Mouse (Mus musculus) midbrain, postnatal 0 days (tissue): ENCODE results near the gene Ctsq. TPM values are rescaled to one million over a fixed set of nuclear protein-coding genes. Genes with fewer than 3 reads are reported as not detected.
"Not testable (repeated sequence)": the region's sequence is repeated elsewhere in the genome, so short reads cannot be mapped to it uniquely, and the experiment has no call there.

Source experiments
- ATAC-seq: fragments of 200-750 bp; cut with Nextera tagmentation; 2 replicates; pipeline ENCODE4 v1.8.0; 2017; ENCODE audit warnings: moderate number of reproducible peaks, mild to moderate bottlenecking, moderate TSS enrichment, moderate library complexity; ENCODE audit not compliant: low FRiP score
- DNase-seq: peaks from one replicate; pipeline ENCODE4 v3.0.0-alpha.2; 2015; ENCODE audit warnings: low spot score
- H3K27ac ChIP-seq: fragments of 300-500 bp; sonication (generic); 2 replicates; pipeline ENCODE4 v1.5.1; 2014; ENCODE audit warnings: low read depth, mild to moderate bottlenecking, low read length, mixed read lengths
- H3K27me3 ChIP-seq: fragments of 300-500 bp; sonication (generic); 2 replicates; pipeline ENCODE4 v1.6.1; 2014; ENCODE audit warnings: low read length, control low read depth, mixed read lengths; ENCODE audit not compliant: insufficient read depth
- H3K36me3 ChIP-seq: fragments of 300-500 bp; sonication (generic); 2 replicates; pipeline ENCODE4 v1.6.1; 2014; ENCODE audit warnings: low read length, control low read depth, mixed read lengths; ENCODE audit not compliant: insufficient read depth
- H3K4me1 ChIP-seq: fragments of 300-500 bp; sonication (generic); 2 replicates; pipeline ENCODE4 v1.6.1; 2014; ENCODE audit warnings: mild to moderate bottlenecking, control low read depth, antibody characterized with exemption, low read length, mixed read lengths; ENCODE audit not compliant: insufficient read depth
- H3K4me2 ChIP-seq: fragments of 300-500 bp; sonication (generic); 2 replicates; pipeline ENCODE4 v1.6.1; 2014; ENCODE audit warnings: low read depth, mild to moderate bottlenecking, low read length, mixed read lengths; ENCODE audit not compliant: poor library complexity, severe bottlenecking
- H3K4me3 ChIP-seq: fragments of 300-500 bp; sonication (generic); 2 replicates; pipeline ENCODE4 v1.5.1; 2014; ENCODE audit warnings: low read depth, mild to moderate bottlenecking, low read length, moderate library complexity
- H3K9ac ChIP-seq: fragments of 300-500 bp; sonication (generic); replicated peaks from 2 replicates; pipeline ENCODE4 v1.6.1; 2014; ENCODE audit warnings: mild to moderate bottlenecking, low read length, moderate library complexity, mixed read lengths; ENCODE audit not compliant: poor library complexity, severe bottlenecking
- H3K9me3 ChIP-seq: fragments of 300-500 bp; sonication (generic); 2 replicates; pipeline ENCODE4 v1.6.1; 2016; ENCODE audit warnings: low read length, control low read depth
- CTCF ChIP-seq: IDR thresholded peaks from 2 replicates; pipeline ENCODE4 v1.5.1; 2016; ENCODE audit warnings: antibody characterized with exemption, mild to moderate bottlenecking
- WGBS: fragments of 180-500 bp; shearing (Covaris S2); extraction: QIAGEN DNeasy Blood & Tissue Kit; methylation state at CpG from one replicate; pipeline ENCODE4 v1.1.7; 2014; 5-methylcytosine and 5-hydroxymethylcytosine counted together
- polyA plus RNA-seq: library from polyadenylated mRNA; unstranded; fragments of >200 nt; fragmentation: Nextera tagmentation; extraction: Ambion mirVana; gene quantifications from 2 replicates; pipeline ENCODE4 v1.2.1, GENCODE M21; 2015
- total RNA-seq: library from RNA; depleted of rRNA; stranded (reverse); fragments of >200 nt; gene quantifications from 2 replicates; pipeline ENCODE4 v1.2.3, GENCODE M21; 2014; rRNA removed

Gene Ctsq
- total RNA-seq (not detected in 2 replicates), polyA plus RNA-seq (not detected in 2 replicates)

- DNase-seq (no peak), ATAC-seq (no peak)
- Histone ChIP-seq H3K9me3 (peaks cover 22% of the 10 kb centered on the region), H3K4me2 (no peak within 1 kb of the TSS), H3K36me3 (no peaks in the 10 kb centered on the region), H3K4me3 (no peak within 1 kb of the TSS), H3K4me1 (no peaks in the 10 kb centered on the region), H3K27me3 (no peaks in the 10 kb centered on the region), H3K9ac (no peak within 1 kb of the TSS), H3K27ac (no peak within 1 kb of the TSS)
- TF ChIP-seq CTCF: no peak
- 52% methylated on average over 3 of the region's 3 CpGs for WGBS
Observed at GRCm38 (mm10) chr13:61040531-61040930, at the start of gene Ctsq. Ctsq (minus strand) TSS chr13:61040631.

DNA sequence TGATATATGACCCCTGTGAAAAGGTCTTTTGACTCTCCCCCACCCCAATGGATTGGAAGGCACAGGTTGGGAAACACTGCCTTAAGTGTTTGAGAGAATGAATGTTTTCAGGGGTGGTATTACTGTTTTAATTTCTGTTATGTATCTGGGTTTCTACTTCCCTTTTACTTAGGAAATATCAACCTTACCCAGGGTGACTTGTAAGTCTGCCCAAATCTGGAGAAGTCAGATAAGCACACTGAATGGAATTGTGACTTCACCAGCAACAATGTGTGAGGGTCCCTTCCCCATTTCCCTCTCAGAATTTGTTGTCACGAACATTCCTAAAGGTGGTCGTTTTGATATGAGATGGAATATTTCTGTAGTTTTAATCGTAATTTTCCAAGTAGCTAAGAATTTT is 17.6 kb downstream of the Ctsq start:
- no peaks in the 10 kb centered on the region for H3K27me3 ChIP-seq
- 80% methylated on average over 3 of the region's 3 CpGs for WGBS
- ATAC-seq (no peak), DNase-seq (no peak)
- no peaks in the 10 kb centered on the region for H3K36me3 ChIP-seq
- no peak overlapping the region for H3K9ac ChIP-seq
- H3K27ac ChIP-seq: no peak overlapping the region
- H3K9me3 ChIP-seq: peaks cover 26% of the 10 kb centered on the region
- TF ChIP-seq CTCF: no peak
- H3K4me3 ChIP-seq: no peak overlapping the region
- H3K4me1 ChIP-seq: no peaks in the 10 kb centered on the region
- no peak overlapping the region for H3K4me2 ChIP-seq

- no peak overlapping the region for H3K4me3 ChIP-seq
- H3K4me1 ChIP-seq: no peaks in the 10 kb centered on the region
- H3K9ac ChIP-seq: no peak overlapping the region
- no peak for DNase-seq
- no peak overlapping the region for H3K4me2 ChIP-seq
- H3K9me3 ChIP-seq: peaks cover 24% of the 10 kb centered on the region
- ATAC-seq: no peak
- H3K36me3 ChIP-seq: no peaks in the 10 kb centered on the region
- WGBS: 78% methylated on average over 5 of the region's 6 CpGs
- TF ChIP-seq CTCF: no peak
- H3K27ac ChIP-seq: no peak overlapping the region
- H3K27me3 ChIP-seq: no peaks in the 10 kb centered on the region
Observed at GRCm38 (mm10) chr13:61021844-61022243, 18.6 kb downstream of the Ctsq start.

GRCm38 (mm10) chr13:61010171-61010570 is 30.3 kb downstream of the Ctsq start:
- H3K4me3 ChIP-seq: no peak overlapping the region
- ATAC-seq: no peak
- no peak for TF ChIP-seq CTCF
- H3K9me3 ChIP-seq: peaks cover 15% of the 10 kb centered on the region
- no peak overlapping the region for H3K4me2 ChIP-seq
- H3K9ac ChIP-seq: no peak overlapping the region
- WGBS: 81% methylated on average over 4 of the region's 4 CpGs
- H3K36me3 ChIP-seq: no peaks in the 10 kb centered on the region
- H3K27ac ChIP-seq: no peak overlapping the region
- H3K4me1 ChIP-seq: no peaks in the 10 kb centered on the region
- no peak for DNase-seq
- H3K27me3 ChIP-seq: no peaks in the 10 kb centered on the region

DNA sequence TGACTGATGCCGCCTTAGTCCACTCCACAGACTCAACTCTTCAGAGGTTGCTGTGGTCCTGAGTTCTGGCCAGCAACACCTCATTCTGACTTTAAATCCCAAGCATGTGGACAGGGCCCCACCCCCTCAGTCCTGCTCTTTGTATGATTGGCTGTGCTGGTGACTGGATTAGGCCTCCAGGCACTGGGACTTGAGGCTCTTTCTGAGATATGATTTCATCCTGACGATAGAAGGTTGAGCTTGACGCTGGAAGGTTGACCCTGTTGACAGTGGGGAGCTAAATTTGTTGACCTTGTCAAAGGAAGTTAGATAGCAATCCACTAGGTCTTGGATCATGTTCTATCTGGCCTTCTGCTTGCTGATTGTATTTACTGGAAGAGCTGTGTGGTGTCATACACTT is 34.6 kb downstream of the Ctsq start, which contains the start of gene Ctsj:
Gene Ctsj (minus strand): TSS at position 101 of the 400 bp plus-strand sequence.
- no peaks in the 10 kb centered on the region for H3K4me1 ChIP-seq
- H3K4me2 ChIP-seq: no peak within 1 kb of the TSS
- no peaks in the 10 kb centered on the region for H3K36me3 ChIP-seq
- TF ChIP-seq CTCF: no peak
- no peak within 1 kb of the TSS for H3K4me3 ChIP-seq
- H3K9me3 ChIP-seq: peaks cover 6% of the 10 kb centered on the region
- no peak within 1 kb of the TSS for H3K9ac ChIP-seq
- DNase-seq: no peak
- 74% methylated on average over 3 of the region's 3 CpGs for WGBS
- no peak within 1 kb of the TSS for H3K27ac ChIP-seq
- H3K27me3 ChIP-seq: no peaks in the 10 kb centered on the region
- no peak for ATAC-seq

- Histone ChIP-seq H3K9ac (no peak overlapping the region), H3K27ac (no peak overlapping the region), H3K4me3 (no peak overlapping the region), H3K4me1 (no peaks in the 10 kb centered on the region), H3K27me3 (no peaks in the 10 kb centered on the region), H3K9me3 (peaks cover 7% of the 10 kb centered on the region), H3K4me2 (no peak overlapping the region), H3K36me3 (no peaks in the 10 kb centered on the region)
- DNase-seq (no peak), ATAC-seq (no peak)
- TF ChIP-seq CTCF: no peak
- 77% methylated on average over 2 of the region's 2 CpGs for WGBS
Observed at GRCm38 (mm10) chr13:60997600-60997999, 42.8 kb downstream of the Ctsq start.

- H3K36me3 ChIP-seq, H3K27me3 ChIP-seq, H3K9ac ChIP-seq, DNase-seq, H3K9me3 ChIP-seq, H3K4me3 ChIP-seq, H3K4me2 ChIP-seq, H3K27ac ChIP-seq, H3K4me1 ChIP-seq, ATAC-seq: not testable (repeated sequence)
- WGBS: 78% methylated on average over 4 of the region's 5 CpGs
Observed at GRCm38 (mm10) chr13:60986915-60987314, 53.5 kb downstream of the Ctsq start.

Other genes with a start within 250 kb of the Ctsq start
- not detected in 2 replicates for gene Ctsll3, start 237.8 kb downstream of the Ctsq start, total RNA-seq
- gene Ctsll3, start 237.8 kb downstream of the Ctsq start, polyA plus RNA-seq: not detected in 2 replicates
- 0.22 and 0.38 TPM in 2 replicates for gene 4930486L24Rik, start 176.2 kb downstream of the Ctsq start, total RNA-seq
- gene 4930486L24Rik, start 176.2 kb downstream of the Ctsq start, polyA plus RNA-seq: not detected in 2 replicates
- not detected in 2 replicates for gene Gm49392, start 143.7 kb downstream of the Ctsq start, total RNA-seq
- not detected in 2 replicates for gene Gm49392, start 143.7 kb downstream of the Ctsq start, polyA plus RNA-seq
- 2.0 and 3.2 TPM in 2 replicates for gene Ctla2b, start 143.2 kb downstream of the Ctsq start, total RNA-seq
- gene Ctla2b, start 143.2 kb downstream of the Ctsq start, polyA plus RNA-seq: 0.54 and 1.9 TPM in 2 replicates
- gene Tpbpb, start 135.8 kb downstream of the Ctsq start, total RNA-seq: not detected in 2 replicates
- gene Tpbpb, start 135.8 kb downstream of the Ctsq start, polyA plus RNA-seq: not detected in 2 replicates
- gene Gm49393, start 105.0 kb downstream of the Ctsq start, total RNA-seq: not detected in 2 replicates
- not detected in 2 replicates for gene Gm49393, start 105.0 kb downstream of the Ctsq start, polyA plus RNA-seq
- 6.0 and 10.1 TPM in 2 replicates for gene Gm49391, start 104.1 kb downstream of the Ctsq start, total RNA-seq
- gene Gm49391, start 104.1 kb downstream of the Ctsq start, polyA plus RNA-seq: 0.34 and 0.75 TPM in 2 replicates
- gene Ctla2a, start 104.0 kb downstream of the Ctsq start, total RNA-seq: 8.5 and 13.0 TPM in 2 replicates
- 32.0 and 39.9 TPM in 2 replicates for gene Ctla2a, start 104.0 kb downstream of the Ctsq start, polyA plus RNA-seq
- not detected in 2 replicates for gene Tpbpa, start 98.6 kb downstream of the Ctsq start, total RNA-seq
- gene Tpbpa, start 98.6 kb downstream of the Ctsq start, polyA plus RNA-seq: not detected in 2 replicates
- gene Ctsj, start 34.7 kb downstream of the Ctsq start, total RNA-seq: not detected in 2 replicates
- gene Ctsj, start 34.7 kb downstream of the Ctsq start, polyA plus RNA-seq: not detected in 2 replicates
- not detected in 2 replicates for gene Ctsr, start 123.6 kb upstream of the Ctsq start, total RNA-seq
- not detected in 2 replicates for gene Ctsr, start 123.6 kb upstream of the Ctsq start, polyA plus RNA-seq
- gene Cts6, start 162.8 kb upstream of the Ctsq start, total RNA-seq: not detected in 2 replicates
- gene Cts6, start 162.8 kb upstream of the Ctsq start, polyA plus RNA-seq: not detected in 2 replicates
- gene Cts8, start 214.7 kb upstream of the Ctsq start, total RNA-seq: not detected in 2 replicates
- not detected in 2 replicates for gene Cts8, start 214.7 kb upstream of the Ctsq start, polyA plus RNA-seq
- not detected in 2 replicates for gene Gm49398, start 248.2 kb upstream of the Ctsq start, total RNA-seq
- gene Gm49398, start 248.2 kb upstream of the Ctsq start, polyA plus RNA-seq: not detected in 2 replicates